Mouse (Mus musculus) heart, adult 2 months (tissue): ENCODE data around the gene Fitm1. TPM values are rescaled to one million over a fixed set of nuclear protein-coding genes. Genes with fewer than 3 reads are reported as not detected.

Experiments used
- DNase-seq, 2 experiments: peaks; one replicate each; pipeline ENCODE4 v3.0.0; 2021
- H3K27ac ChIP-seq: fragments of 200-600 bp; 2 replicates; pipeline ENCODE4 v1.8.1; 2022
- H3K27me3 ChIP-seq: fragments of 200-500 bp; 2 replicates; pipeline ENCODE4 v1.6.1; 2012; ENCODE audit warnings: mild to moderate bottlenecking, low read length, inconsistent platforms, mixed read lengths; ENCODE audit not compliant: control insufficient read depth, insufficient read depth
- H3K36me3 ChIP-seq: fragments of 200-500 bp; 2 replicates; pipeline ENCODE4 v1.6.1; 2012; ENCODE audit warnings: low read length, inconsistent platforms; ENCODE audit not compliant: control insufficient read depth, insufficient read depth
- H3K4me1 ChIP-seq: fragments of 200-500 bp; 2 replicates; pipeline ENCODE4 v1.6.1; 2011; ENCODE audit warnings: low read length; ENCODE audit not compliant: control insufficient read depth, insufficient read depth
- H3K4me3 ChIP-seq: fragments of 200-600 bp; 2 replicates; pipeline ENCODE4 v1.8.1; 2022
- H3K79me2 ChIP-seq: fragments of 200-500 bp; replicated peaks from 2 replicates; pipeline ENCODE4 v1.6.1; 2012; ENCODE audit warnings: mild to moderate bottlenecking, inconsistent platforms, low read length, moderate library complexity, mixed read lengths; ENCODE audit not compliant: control insufficient read depth, insufficient read depth
- H3K9ac ChIP-seq: fragments of 200-500 bp; 2 replicates; pipeline ENCODE4 v1.6.1; 2012; ENCODE audit warnings: low read depth, mild to moderate bottlenecking, control low read depth, inconsistent platforms, low read length, mixed read lengths
- CTCF ChIP-seq: fragments of 200-600 bp; IDR thresholded peaks from 2 replicates; pipeline ENCODE4 v1.8.1; 2022; ENCODE audit warnings: antibody characterized with exemption, mild to moderate bottlenecking, moderate library complexity
- EP300 ChIP-seq: fragments of 200-500 bp; IDR thresholded peaks from 2 replicates; pipeline ENCODE4 v1.6.1; 2011; ENCODE audit warnings: low read depth, low read length, control low read depth; ENCODE audit not compliant: insufficient read depth
- POLR2A ChIP-seq: fragments of 200-500 bp; IDR thresholded peaks from 2 replicates; pipeline ENCODE4 v1.6.1; 2011; ENCODE audit warnings: mild to moderate bottlenecking, low read depth, low read length, control low read depth; ENCODE audit not compliant: insufficient read depth
- WGBS: fragments of 180-500 bp; shearing (Covaris S2); methylation state at CpG from one replicate; pipeline ENCODE4 v1.1.7; 2018; 5-methylcytosine and 5-hydroxymethylcytosine counted together
- intact Hi-C: fragments of 180-260 bp; cut with DNase I; formaldehyde crosslinking; loops from one replicate; pipeline ENCODE4 v1.15.1; 2025
- polyA plus RNA-seq: library from polyadenylated mRNA; depleted of rRNA; stranded (reverse); fragments of >200 nt; gene quantifications from 2 replicates; pipeline ENCODE4 v1.2.3, GENCODE M21; 2012
- total RNA-seq, 2 experiments: library from RNA; stranded (reverse); gene quantifications; 2 replicates each; pipeline ENCODE4 v1.2.3; 2021

The Fitm1 gene
- total and polyA plus RNA-seq, 3 experiments = 165 to 403 (median 187) TPM

- 0 out of 2 replicates have a peak, but pooled peaks cover 4% of the 10 kb centered on the region for H3K79me2 ChIP-seq
- 85% methylated on average over 23 of the region's 23 CpGs for WGBS
- no peaks in the 10 kb centered on the region for H3K27me3 ChIP-seq
- H3K4me3 ChIP-seq = no peak overlapping the region
- H3K4me1 ChIP-seq = peaks cover 3% of the 10 kb centered on the region; the same call in 1 of the 2 replicates
- no peak for DNase-seq
- TF ChIP-seq POLR2A (peak; percentile 33; the same call in 1 of the 2 replicates), CTCF (no peak), EP300 (no peak)
- no peaks in the 10 kb centered on the region for H3K36me3 ChIP-seq
- no peak overlapping the region for H3K9ac ChIP-seq
- no peak overlapping the region for H3K27ac ChIP-seq
- intact Hi-C loops = no loop called here
Measured at GRCm38 (mm10) chr14:55579511-55580496, 4.4 kb downstream of the Fitm1 start.

GRCm38 (mm10) chr14:55580731-55581130, 5.3 kb downstream of the Fitm1 start:
- TF ChIP-seq CTCF (no peak), POLR2A (no peak), EP300 (no peak)
- no peaks in the 10 kb centered on the region for H3K27me3 ChIP-seq
- peaks cover 6% of the 10 kb centered on the region for H3K4me1 ChIP-seq
- intact Hi-C loops = no loop called here
- H3K79me2 ChIP-seq = 0 out of 2 replicates have a peak, but pooled peaks cover 4% of the 10 kb centered on the region
- WGBS = 93% methylated on average over 16 of the region's 16 CpGs
- H3K4me3 ChIP-seq = no peak overlapping the region
- H3K36me3 ChIP-seq = no peaks in the 10 kb centered on the region; the same call in 1 of the 2 replicates
- no peak overlapping the region for H3K9ac ChIP-seq
- no peak for DNase-seq
- no peak overlapping the region for H3K27ac ChIP-seq

GRCm38 (mm10) chr14:55581981-55582681, 6.7 kb downstream of the Fitm1 start:
- DNase-seq = no peak
- WGBS = 74% methylated on average over 9 of the region's 9 CpGs
- H3K4me1 ChIP-seq = peaks cover 6% of the 10 kb centered on the region
- H3K27ac ChIP-seq = no peak overlapping the region
- no peaks in the 10 kb centered on the region for H3K27me3 ChIP-seq
- no peaks in the 10 kb centered on the region; the same call in 1 of the 2 replicates for H3K36me3 ChIP-seq
- intact Hi-C loops = no loop called here
- TF ChIP-seq POLR2A (no peak), CTCF (peak; percentile 72), EP300 (no peak)
- H3K9ac ChIP-seq = no peak overlapping the region
- no peak overlapping the region for H3K4me3 ChIP-seq
- 0 out of 2 replicates have a peak, but pooled peaks cover 4% of the 10 kb centered on the region for H3K79me2 ChIP-seq

- 56% methylated on average over 5 of the region's 5 CpGs for WGBS
- TF ChIP-seq EP300 = no peak
- no peak for TF ChIP-seq CTCF
- no peak for TF ChIP-seq POLR2A
- Histone ChIP-seq H3K4me1 (peaks cover 3% of the 10 kb centered on the region), H3K36me3 (no peaks in the 10 kb centered on the region; the same call in 1 of the 2 replicates), H3K79me2 (no peaks in the 10 kb centered on the region), H3K4me3 (peak overlapping the region; percentile 76), H3K27me3 (no peaks in the 10 kb centered on the region), H3K27ac (peak overlapping the region; percentile 78), H3K9ac (peak overlapping the region; percentile 91)
- intact Hi-C loops = no loop called here
- DNase-seq = no peak
Measured at GRCm38 (mm10) chr14:55584303-55584701, 8.9 kb downstream of the Fitm1 start.

GRCm38 (mm10) chr14:55584702-55585565, 9.5 kb downstream of the Fitm1 start, which contains the start of gene Emc9:
Emc9 (minus strand) TSS chr14:55585302.
- WGBS = 6% methylated on average over 43 of the region's 43 CpGs
- DNase-seq = peak; percentile 85 to 89
- Histone ChIP-seq H3K9ac (peak within 1 kb of the TSS; percentile 91), H3K79me2 (no peaks in the 10 kb centered on the region), H3K27ac (peak within 1 kb of the TSS; percentile 78), H3K4me1 (peaks cover 3% of the 10 kb centered on the region), H3K4me3 (peak within 1 kb of the TSS; percentile 76), H3K27me3 (no peaks in the 10 kb centered on the region), H3K36me3 (peaks cover 1% of the 10 kb centered on the region; the same call in 1 of the 2 replicates)
- intact Hi-C loops = no loop called here
- TF ChIP-seq POLR2A (peak; percentile 77), CTCF (peak; percentile 7; the same call in 1 of the 2 replicates), EP300 (no peak)
